Mouse (Mus musculus) spleen, postnatal 14 days (tissue): ENCODE measurements around the gene Csf1.
A peak's percentile ranks its signal among the peaks of the same experiment; 100 is the strongest.

Experiments used
- DNase-seq, 2 experiments: peaks; one replicate each; pipeline ENCODE4 v3.0.0; 2021 to 2022; ENCODE audit warnings: low spot score in 2 of 2

The Csf1 gene

DNA sequence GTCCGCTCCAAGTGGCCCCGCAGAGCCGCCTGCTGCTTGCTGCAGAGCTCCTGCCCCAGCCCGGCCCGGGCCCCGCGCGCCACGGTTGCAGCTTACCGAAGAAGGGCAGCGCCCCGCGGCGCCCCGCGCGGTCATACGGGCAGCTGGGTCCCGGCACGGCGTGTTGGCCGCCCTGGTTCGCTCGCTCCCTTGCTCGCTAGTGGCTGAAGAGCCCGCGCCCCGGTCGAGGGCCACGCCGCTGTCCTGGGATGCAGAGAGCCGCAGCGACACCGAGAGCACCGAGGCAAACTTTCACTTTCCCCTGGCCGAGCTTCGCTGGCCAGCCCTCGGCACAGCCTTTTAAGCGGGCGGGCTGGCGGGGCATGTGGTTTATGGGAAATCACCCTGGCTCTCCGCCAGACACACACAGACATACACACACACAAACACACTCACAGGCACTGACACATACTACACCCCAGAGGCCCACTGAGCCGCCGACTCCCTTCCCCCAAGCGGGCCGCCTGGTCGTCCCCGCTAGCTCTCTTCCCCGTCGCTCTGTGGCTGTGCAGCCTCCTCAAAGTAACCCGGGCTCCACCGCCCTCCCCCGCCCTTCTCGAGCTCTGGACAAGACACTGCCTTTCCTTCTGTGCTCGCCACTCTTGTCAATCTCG is at the start of gene Csf1:
Csf1 (minus strand) TSS at position 541 of the 653 bp plus-strand sequence.
- DNase-seq, result peak; percentile 36 to 49

DNA sequence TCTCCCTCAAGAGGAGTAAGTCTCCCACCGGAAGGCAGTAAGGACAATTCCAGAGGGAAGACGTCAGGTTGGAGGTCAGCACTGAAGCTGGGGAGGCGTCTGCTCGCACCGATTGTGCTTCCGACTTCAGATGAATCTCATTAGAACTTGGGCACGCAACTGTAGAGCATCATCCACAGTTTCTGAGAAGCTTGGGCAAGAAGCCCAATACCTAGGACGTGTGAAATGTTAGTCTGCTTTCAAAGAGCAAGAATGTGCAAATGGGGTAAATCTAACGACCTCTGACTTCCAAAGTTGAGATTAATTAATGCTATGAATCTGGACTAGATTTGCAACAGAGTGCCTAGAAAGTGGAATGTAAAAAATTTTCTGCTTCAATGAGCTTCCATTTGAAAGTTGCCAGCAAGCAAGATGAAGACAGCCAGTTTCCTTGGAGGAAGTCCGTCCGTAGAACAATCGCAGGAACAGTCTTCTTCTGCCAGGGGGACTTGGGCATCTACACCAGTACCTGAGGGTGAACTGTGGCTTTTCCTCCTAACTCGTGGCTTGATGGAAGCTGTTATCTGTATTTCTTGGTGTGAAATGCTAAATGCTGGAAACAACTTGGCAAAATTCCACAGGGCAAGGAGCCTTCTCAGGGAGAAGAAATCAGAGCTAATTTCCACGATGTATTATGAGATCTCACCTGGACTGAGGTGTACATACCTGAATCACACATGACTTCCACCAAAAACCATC is 47.9 kb upstream of the Csf1 start:
- no peak for DNase-seq

DNA sequence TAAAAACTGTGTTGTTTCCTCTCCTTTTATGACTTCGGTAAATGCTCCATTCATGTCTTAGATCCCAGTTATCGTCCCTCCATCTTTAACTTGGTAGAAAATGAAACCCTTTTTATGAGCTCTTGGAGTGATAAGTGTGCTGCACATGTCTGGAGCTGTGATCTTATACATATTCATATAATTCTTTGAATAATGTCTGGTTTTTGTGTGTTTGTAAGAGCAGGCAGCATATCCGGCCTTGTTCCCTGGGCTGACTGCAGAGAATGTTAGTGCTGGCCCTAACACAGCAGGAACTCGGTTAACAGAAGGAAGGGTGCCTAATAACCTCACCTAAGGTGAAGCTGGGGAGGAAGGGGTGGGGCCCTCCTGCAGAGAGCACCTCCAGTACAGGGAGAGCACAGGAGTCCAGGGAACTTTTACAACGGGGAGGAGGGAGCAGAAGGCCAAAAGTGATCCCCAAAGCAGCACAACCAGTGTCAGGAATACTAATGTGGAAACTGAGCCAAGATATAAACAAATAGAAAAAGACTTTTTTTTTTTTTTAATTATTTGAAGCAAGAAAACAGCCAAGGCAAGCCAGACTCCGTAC is 47.2 kb upstream of the Csf1 start:
- DNase-seq, result no peak

DNA sequence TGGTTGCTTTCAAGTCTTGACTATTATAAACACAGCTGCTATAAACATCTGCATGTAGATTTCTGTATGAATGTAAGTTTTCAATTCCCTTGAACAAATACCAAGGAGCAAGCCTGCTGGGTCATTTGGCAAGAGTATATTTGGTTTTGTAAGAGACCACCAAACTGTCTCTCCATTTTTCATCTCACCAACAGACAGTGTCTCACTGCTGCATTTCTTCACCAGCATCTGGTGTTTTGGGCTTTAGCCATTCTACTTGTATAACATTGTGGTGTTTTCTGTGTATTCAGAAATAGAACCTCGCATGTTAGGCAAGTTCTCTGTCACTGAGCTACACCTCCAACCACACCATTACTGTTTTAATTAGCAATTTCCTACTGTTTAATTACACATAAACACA is 46.6 kb upstream of the Csf1 start:
- no peak for DNase-seq

GRCm38 (mm10) chr3:107804799-107805198 is 44.5 kb upstream of the Csf1 start:
- DNase-seq, result no peak

DNA sequence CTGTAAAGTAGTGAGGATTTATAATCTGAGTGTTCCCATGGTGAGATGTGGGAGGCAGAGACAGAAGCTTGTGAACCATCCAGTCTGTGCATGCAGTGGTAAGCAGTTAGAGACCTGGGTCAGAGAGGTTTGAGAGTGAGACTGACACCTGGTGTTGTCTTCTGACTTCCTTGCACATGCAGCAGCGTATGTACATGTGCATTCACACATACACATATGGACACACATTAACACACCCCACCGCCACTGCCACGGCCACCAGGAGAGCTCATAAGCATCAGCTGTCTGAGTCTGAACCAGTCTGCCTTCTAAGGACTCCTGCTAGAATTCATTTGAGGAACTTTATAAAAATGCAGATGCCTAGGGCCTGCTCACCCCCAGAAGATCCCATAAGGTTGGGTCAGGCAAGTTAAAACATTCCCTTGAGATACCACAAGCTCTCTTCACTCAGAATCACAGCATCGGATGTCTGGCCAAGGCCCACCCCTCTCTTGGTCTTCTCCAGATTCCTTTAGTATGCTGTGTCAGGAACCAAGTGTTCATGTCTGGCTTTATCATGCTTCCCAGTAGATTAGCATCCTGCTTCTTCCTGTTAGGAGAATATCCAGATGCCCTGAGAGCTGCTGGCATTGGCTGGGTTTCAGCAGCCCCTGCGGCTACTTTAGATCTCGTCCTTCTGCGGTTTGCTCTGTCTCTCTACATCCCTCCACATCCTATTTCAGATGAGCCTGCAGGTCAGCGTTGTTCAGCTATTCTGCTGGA is 42.1 kb upstream of the Csf1 start:
- no peak for DNase-seq

GRCm38 (mm10) chr3:107798946-107799345 is 38.7 kb upstream of the Csf1 start:
- no peak for DNase-seq

DNA sequence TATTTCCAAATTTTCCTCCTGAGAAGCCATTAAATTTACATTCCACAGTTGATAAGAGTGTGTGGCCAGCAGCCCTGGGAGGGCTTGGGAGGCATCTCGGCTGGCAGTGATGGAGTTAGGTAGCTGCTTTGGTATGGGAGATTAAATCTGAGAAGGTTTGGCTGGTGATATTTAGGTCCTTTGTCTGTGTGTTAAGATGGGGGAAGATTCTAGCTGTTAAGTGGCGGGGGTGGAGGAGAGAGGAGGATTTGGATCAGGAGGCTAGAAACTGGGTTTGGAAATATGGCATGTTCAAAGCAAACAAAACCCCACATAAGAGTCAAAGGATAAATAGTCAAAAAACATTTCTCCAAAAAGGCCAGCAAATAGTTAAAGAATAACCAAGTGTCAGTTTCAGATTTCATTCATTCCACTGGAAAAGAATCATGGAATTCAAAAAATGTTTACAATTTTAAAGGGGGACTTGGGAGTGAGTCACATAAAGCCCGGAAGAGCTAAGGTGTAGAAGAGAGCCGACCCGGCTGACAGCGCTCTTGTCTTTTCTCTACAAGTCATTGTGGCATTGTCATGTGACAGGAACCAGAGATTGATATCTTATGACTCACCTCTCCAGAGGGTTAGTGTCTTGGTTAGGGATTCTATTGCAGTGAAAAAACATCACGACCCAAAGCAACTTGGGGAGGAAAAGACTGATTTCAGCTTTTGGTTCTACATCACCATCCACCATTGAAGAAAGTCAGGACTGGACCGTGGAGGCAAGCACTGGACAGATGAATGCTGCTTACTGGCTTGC is 36.1 kb upstream of the Csf1 start:
- no peak for DNase-seq

DNA sequence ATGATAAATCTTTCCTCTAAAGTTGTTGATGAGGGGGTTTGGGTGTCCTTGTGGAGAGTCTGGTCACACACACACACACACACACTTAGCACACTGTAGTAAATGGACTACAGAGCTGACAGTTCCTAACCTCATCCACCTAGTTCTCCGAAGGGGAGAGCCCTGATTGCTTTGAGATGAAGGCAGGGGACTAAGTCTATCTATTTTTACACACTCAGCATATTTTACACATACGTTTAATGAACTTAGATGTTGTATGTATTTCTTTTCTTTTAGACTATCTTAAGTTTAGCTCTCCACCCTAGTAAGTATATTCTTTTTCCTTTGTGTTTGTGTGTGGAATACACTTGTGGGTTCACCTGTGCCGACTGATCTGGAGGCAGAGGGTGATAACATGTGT is 34.6 kb upstream of the Csf1 start:
- DNase-seq, result no peak

DNA sequence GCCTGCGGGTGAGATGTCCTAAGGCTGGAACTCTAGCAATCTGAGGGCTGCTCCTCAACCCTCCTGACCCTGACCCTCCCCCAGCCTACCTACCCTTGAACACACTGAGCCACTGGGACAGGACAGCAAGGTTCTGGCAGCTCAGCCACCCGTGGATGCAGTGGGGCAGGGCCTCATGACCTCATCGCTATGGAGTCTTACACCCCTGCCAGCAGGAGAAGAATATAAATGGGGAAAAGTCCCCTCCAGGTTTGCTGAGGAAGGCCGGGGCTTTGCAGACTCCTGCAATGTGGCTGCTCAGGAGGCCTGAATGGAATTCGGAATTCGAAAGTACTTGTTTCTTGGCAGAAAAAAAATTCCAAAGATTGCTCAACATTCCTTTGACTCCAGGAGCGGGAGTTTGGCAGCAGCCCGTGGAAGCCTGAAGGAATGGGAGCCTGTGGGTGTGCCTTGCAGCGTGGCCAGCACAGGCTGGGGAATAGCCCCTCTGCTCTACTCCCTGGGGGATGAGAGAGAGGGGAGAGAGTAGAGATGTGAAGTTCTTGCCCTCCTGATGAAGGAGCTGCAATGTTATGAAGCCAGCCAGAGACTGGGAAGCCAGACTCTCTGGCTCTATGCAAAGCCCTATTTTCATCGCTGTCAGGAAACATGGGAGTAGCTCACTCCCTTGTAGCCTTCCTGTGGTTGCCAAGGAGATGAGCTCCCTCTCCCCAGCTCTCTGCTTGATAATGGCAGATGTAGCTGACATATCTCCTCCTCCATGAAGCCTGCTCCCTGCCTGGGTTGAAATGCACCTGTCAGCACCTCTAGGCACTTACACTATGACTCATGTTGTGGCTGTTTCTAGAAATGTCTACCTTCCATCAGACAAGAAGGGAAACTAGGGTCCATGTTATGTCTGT is 33.3 kb upstream of the Csf1 start:
- DNase-seq, result no peak

- no peak for DNase-seq
Measured at GRCm38 (mm10) chr3:107792736-107793135, 32.5 kb upstream of the Csf1 start.

DNA sequence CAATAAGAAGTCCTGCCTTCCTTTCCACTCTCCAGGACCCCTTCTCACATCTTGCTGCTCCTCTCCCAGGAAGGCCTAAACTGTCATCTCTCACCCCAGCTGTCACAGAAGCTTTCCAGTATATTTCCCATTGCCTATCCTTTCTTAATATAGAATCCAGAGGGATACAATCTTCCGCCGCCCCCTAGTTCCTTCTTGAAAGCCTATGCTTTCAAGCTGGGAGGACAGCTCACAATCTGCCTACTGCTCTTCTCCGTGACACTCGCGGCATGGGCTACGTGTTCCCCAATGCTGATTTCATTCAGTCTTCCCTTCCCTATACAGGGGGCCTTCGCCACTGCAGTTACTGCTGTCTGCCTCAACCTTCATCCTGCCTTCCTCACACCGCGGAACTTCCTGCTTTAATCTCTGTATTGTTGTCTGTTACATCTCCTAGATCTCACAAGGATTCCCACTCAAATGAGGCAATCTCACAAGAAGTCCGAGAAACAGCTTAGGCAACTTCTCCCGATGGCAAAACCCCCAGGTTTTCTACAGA is 30.6 kb upstream of the Csf1 start:
- DNase-seq, result no peak

DNA sequence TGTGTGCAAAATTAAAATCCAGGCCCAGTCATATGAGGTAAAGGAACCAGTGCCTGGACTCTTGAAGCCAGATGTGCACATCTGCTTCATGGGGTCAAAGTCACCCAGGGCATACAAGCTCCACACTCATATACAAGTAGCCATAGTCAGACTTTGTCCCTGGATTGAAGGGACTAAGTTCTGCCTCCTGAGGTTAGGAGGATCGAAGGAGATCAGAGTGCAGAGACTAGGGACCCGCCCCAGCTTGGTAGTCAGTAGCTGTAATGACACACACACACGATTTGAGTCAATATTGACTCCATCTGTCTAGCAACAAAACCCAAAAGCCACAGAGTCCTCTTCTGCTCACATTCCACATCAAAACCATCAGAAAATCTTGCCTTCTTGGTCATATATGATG is 30.0 kb upstream of the Csf1 start:
- DNase-seq, result no peak

DNA sequence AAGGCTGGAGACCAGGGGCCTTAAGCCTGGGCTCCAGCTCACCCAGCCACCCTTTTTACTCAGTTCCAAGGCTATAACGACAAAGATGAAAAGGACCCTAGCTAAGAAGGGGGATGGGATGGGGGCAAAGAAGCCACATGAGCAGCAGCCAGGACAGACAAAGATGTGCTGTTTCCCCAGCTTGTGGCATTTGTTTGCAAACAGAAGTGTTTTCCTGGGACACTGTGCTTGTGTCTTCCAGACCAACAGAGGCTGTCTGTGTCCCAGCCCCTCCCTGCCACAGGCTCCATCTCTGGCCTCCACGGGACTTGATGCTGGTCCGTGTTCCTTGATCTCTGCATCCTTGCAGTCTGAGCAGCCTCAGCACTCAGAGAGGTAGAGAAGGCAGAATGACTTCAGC is 28.6 kb upstream of the Csf1 start:
- no peak for DNase-seq

DNA sequence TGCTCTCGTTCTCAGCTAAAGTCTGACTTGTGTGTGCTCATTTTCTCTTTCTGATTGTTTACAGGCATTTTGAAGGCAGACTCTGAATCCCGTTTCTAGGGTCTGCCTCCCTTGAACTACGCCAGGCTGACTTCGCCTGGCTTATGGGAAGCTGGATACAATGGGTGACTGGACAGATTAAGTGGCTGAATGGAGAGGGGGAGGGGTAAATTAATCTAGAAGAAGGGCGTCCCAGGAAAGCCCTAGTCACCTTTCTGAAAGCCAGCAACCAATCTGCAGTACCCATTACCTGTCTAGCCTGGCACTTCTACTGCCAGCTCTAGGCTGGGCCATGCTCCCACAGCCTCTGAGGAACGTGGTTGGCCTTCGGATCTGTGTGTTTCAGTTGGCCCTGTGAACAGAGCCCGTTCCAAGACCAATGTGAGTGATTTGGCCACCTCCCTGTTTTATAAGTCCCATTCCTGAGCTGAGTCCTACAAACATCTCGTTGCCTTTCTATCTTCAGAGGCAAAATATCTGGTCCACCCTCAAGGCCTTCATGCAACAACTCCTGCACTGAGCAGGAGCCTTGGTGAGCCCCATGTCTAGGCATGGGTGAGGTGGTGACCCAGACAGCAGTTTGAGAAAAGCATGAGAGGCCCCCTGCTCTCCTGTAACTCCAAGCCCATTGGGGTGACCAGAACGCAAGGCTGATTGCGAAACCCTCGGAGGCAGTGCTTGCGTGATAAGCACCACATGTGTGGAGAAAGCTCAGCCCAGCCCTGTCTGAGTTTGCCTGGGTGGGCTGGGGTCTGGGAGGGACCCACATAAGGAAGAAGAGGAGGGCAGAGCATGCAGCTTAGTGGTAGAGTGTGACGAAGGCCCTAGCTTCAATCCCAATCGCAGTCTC is 27.6 kb upstream of the Csf1 start:
- DNase-seq, result no peak

GRCm38 (mm10) chr3:107786980-107787612 is 26.8 kb upstream of the Csf1 start:
- no peak for DNase-seq

GRCm38 (mm10) chr3:107786344-107786743 is 26.1 kb upstream of the Csf1 start:
- no peak for DNase-seq

DNA sequence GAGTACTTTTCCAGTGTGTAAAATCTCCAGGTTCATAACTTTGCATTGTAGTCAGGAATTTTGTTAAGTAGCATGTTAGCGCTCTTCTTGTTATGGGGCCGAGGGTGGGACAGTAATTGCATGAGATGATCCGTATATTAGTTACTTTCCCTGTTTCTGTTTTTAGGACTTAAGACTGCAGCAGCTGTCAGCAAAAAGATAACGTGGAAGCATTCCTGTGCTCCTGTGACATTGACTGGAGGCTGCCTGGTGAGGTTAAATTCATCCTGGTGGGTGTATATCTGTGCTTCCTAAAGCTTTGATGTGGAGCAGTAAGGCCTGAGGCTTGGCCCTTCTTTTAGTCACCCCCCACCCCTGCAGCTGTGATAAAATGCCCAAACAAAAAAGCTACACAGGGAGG is 25.3 kb upstream of the Csf1 start:
- no peak for DNase-seq

DNA sequence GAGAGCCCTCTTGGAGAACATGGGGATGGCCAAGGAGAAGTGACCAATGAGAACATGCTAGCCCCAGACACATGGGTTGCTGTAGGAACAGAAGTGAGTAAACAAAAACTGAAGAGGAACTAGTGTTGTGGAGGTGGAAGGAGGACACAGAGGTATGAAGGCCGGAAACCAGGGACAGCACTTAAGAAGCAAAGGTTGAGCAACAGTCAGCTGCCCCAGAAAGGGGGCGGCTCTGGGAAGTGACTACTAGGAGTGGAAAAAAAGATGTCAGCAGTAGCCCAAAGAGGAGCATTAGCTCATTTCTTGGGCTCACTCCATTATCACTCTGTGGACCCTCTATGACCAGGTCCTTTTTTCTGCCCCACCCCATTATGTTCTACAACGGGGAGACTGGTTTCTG is 23.0 kb upstream of the Csf1 start:
- no peak for DNase-seq
